Mouse (Mus musculus): ENCODE data around the gene Hoxb7.

Hoxb7 gene

GRCm38 (mm10) chr11:96298895-96299667 is 12.7 kb downstream of the Hoxb7 start:
- intact Hi-C loops (cut with DNase I) = no loop called here

GRCm38 (mm10) chr11:96299781-96300180 is 13.4 kb downstream of the Hoxb7 start:
- intact Hi-C loops (cut with DNase I) = loop anchor here (5.0 kb wide), 2 partner anchors 108 to 238 kb away; no protein-coding TSS in a partner anchor

GRCm38 (mm10) chr11:96300354-96301063 is 14.1 kb downstream of the Hoxb7 start:
- intact Hi-C loops (cut with DNase I) = loop anchor here (5.0 kb wide), 2 partner anchors 107 to 237 kb away; no protein-coding TSS in a partner anchor

- intact Hi-C loops (cut with DNase I) = loop anchor here (5.0 kb wide), 2 partner anchors 106 to 236 kb away; no protein-coding TSS in a partner anchor
Observed at GRCm38 (mm10) chr11:96301064-96301431, 14.6 kb downstream of the Hoxb7 start.

GRCm38 (mm10) chr11:96301837-96302236 is 15.4 kb downstream of the Hoxb7 start:
- intact Hi-C loops (cut with DNase I) = loop anchor here (2.0 to 5.0 kb wide), 4 partner anchors 53 to 251 kb away; no protein-coding TSS in a partner anchor

GRCm38 (mm10) chr11:96302381-96303150 is 16.1 kb downstream of the Hoxb7 start:
- intact Hi-C loops (cut with DNase I) = loop anchor here (2.0 to 5.0 kb wide), 4 partner anchors 52 to 250 kb away; no protein-coding TSS in a partner anchor

- intact Hi-C loops (cut with DNase I) = loop anchor here (2.0 to 5.0 kb wide), 4 partner anchors 51 to 249 kb away; no protein-coding TSS in a partner anchor
Observed at GRCm38 (mm10) chr11:96303151-96304099, 17.0 kb downstream of the Hoxb7 start, which contains the start of gene Hoxb5. TSS of gene Hoxb5 (plus strand) at chr11:96303336.

GRCm38 (mm10) chr11:96304381-96305195 is 18.2 kb downstream of the Hoxb7 start:
- intact Hi-C loops (cut with DNase I) = loop anchor here (5.0 kb wide), 2 partner anchors 103 to 233 kb away; no protein-coding TSS in a partner anchor

GRCm38 (mm10) chr11:96305505-96306182 is 19.2 kb downstream of the Hoxb7 start:
- intact Hi-C loops (cut with DNase I) = no loop called here

GRCm38 (mm10) chr11:96306183-96306907 is 19.9 kb downstream of the Hoxb7 start:
- intact Hi-C loops (cut with DNase I) = no loop called here

GRCm38 (mm10) chr11:96306908-96307269 is 20.5 kb downstream of the Hoxb7 start:
- intact Hi-C loops (cut with DNase I) = no loop called here

- intact Hi-C loops (cut with DNase I) = no loop called here
Observed at GRCm38 (mm10) chr11:96308763-96309162, 22.3 kb downstream of the Hoxb7 start.

- intact Hi-C loops (cut with DNase I) = no loop called here
Observed at GRCm38 (mm10) chr11:96309288-96309687, 22.9 kb downstream of the Hoxb7 start.

- intact Hi-C loops (cut with DNase I) = no loop called here
Observed at GRCm38 (mm10) chr11:96310183-96310938, 23.9 kb downstream of the Hoxb7 start.

- intact Hi-C loops (cut with DNase I) = no loop called here
Observed at GRCm38 (mm10) chr11:96311097-96311496, 24.7 kb downstream of the Hoxb7 start.

GRCm38 (mm10) chr11:96311520-96312417 is 25.3 kb downstream of the Hoxb7 start:
- intact Hi-C loops (cut with DNase I) = no loop called here
